Mouse (Mus musculus): ENCODE results near the gene Dnajb14.
"Not testable (repeated sequence)": the region's sequence is repeated elsewhere in the genome, so short reads cannot be mapped to it uniquely, and the experiment has no call there.

Gene Dnajb14

GRCm38 (mm10) chr3:137954256-137954916 is 86.9 kb downstream of the Dnajb14 start:
- no peak for DNase-seq

- no peak for DNase-seq
Observed at GRCm38 (mm10) chr3:137955560-137956081, 88.1 kb downstream of the Dnajb14 start.

DNA sequence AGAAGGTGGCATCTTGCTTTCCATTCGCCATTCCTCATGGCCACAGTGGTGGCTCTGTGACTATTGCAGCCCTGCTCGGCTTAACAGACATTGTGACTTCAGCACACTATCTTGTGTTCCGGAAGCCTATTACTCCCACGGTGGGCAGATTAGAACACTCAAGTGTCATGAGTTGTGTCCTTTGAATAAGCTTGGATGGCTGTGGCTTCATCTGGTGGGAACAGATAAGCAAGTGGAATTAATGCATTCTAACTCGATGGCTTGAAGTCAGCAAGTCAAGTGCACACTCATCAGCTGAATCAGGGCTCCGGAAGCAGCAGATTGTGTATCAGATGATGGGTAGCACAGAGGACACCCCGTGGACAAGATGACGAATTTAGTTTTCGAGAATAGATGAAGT is 90.4 kb downstream of the Dnajb14 start:
- DNase-seq, result no peak

GRCm38 (mm10) chr3:137958352-137958751 is 90.9 kb downstream of the Dnajb14 start:
- DNase-seq, result no peak

DNA sequence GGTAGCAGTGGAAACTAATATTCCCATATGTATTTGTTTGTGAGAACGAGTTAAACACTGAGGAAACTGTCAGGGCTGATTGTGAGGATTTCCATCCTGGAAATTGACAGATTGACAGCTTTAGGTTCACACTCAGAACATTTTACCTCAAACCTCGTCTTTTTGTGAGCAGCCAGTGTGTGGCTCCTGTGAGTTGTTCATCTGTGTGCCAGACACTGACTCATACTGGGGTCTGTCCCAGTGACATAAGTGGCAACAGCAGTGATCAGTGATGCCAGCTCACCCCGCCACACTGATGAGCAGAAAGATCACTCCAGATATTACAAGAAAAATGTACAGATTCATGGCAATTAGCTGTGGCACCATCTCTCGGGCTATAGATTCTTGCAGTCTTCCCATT is 92.0 kb downstream of the Dnajb14 start:
- no peak for DNase-seq

DNA sequence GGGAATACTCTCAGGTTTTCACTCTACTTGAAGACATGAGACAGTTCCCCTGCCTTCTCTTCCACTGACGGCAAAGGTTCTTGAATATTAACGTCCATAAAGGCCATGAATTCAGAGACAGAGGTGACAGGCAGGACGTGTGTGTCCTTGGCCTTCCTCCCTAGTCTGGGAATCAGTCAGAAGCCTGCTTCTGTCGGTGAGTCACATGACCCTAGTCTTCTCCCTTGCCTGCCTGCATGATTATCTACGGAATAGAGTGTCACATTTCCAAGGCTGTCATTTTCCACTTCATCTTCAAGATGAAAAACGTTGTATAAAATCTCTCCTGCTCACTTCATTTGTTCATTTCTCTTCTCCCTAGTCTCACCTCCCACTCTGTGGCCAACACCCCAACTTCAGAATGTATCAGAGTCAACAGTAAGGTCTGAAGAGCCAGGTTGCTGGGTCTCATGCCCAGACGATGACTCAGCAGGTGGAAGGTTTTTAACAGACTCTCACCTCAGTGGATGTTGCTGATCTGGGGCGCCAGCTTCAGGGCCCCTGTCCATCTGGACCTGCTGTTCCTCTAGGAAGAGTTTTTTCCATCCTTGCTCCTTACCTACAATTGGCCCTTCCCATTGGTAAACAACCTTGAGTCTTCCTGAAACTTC is 94.4 kb downstream of the Dnajb14 start:
- DNase-seq, result no peak

- no peak for DNase-seq
Observed at GRCm38 (mm10) chr3:137963508-137963907, 96.0 kb downstream of the Dnajb14 start.

- not testable (repeated sequence) for DNase-seq
Observed at GRCm38 (mm10) chr3:137964014-137964413, 96.5 kb downstream of the Dnajb14 start.
